Mouse (Mus musculus): ENCODE measurements at regions not wholly inside any gene's neighbourhood (a gene's known extent, or its start where the extent isn't known, plus 50 kb on each side); places are given as distances from the start of the nearest gene placed in this dataset.

GRCm38 (mm10) chr5:52920251-52920650 is 86.4 kb downstream of the Anapc4 start:
- no peaks in the 10 kb centered on the region for H3K36me3 ChIP-seq (ENCODE audit: insufficient read depth, low read length)
- H3K27me3 ChIP-seq (ENCODE audit: insufficient read depth, low read length): no peaks in the 10 kb centered on the region
- no peak for DNase-seq (ENCODE audit: low spot score)
- WGBS: 82% methylated on average over 3 of the region's 3 CpGs
- TF ChIP-seq CTCF (IDR thresholded peaks at IDR 0.05): no peak
- H3K9me3 ChIP-seq (ENCODE audit: low read length): no peaks in the 10 kb centered on the region
- H3K27ac ChIP-seq (ENCODE audit: low read depth, low read length): no peak overlapping the region
- ATAC-seq (ENCODE audit: low FRiP score): no peak
- no peaks in the 10 kb centered on the region for H3K4me1 ChIP-seq (ENCODE audit: insufficient read depth, low read length)
- no peak overlapping the region for H3K4me3 ChIP-seq (ENCODE audit: low read depth, low read length)
- H3K9ac ChIP-seq (replicated peaks; ENCODE audit: low read length, poor library complexity, severe bottlenecking): no peak overlapping the region
- H3K4me2 ChIP-seq (ENCODE audit: low read depth, low read length, poor library complexity, severe bottlenecking): no peak overlapping the region

- peak; percentile 13 for DNase-seq (ENCODE audit: low spot score)
- no peaks in the 10 kb centered on the region for H3K27me3 ChIP-seq (ENCODE audit: insufficient read depth, low read length)
- ATAC-seq (ENCODE audit: low FRiP score): no peak
Measured at GRCm38 (mm10) chr5:52920722-52921264, 87.0 kb downstream of the Anapc4 start.

GRCm38 (mm10) chr5:52925006-52925405 is 91.2 kb downstream of the Anapc4 start:
- H3K27ac ChIP-seq (ENCODE audit: low read depth, low read length): no peak overlapping the region
- no peak for ATAC-seq (ENCODE audit: low FRiP score)
- WGBS: 59% methylated on average over 6 of the region's 6 CpGs

More at GRCm38 (mm10) chr5:52920722-52921264, 87.0 kb downstream of the Anapc4 start:
- Histone ChIP-seq H3K4me2 (ENCODE audit: low read depth, low read length, poor library complexity, severe bottlenecking) (no peak overlapping the region), H3K9me3 (ENCODE audit: low read length) (no peaks in the 10 kb centered on the region), H3K9ac (replicated peaks; ENCODE audit: low read length, poor library complexity, severe bottlenecking) (no peak overlapping the region), H3K4me1 (ENCODE audit: insufficient read depth, low read length) (no peaks in the 10 kb centered on the region), H3K27ac (ENCODE audit: low read depth, low read length) (no peak overlapping the region), H3K36me3 (ENCODE audit: insufficient read depth, low read length) (no peaks in the 10 kb centered on the region), H3K4me3 (ENCODE audit: low read depth, low read length) (no peak overlapping the region)
- TF ChIP-seq CTCF (IDR thresholded peaks at IDR 0.05): no peak
- WGBS: 83% methylated on average over 7 of the region's 7 CpGs

GRCm38 (mm10) chr5:52929690-52930089 is 95.9 kb downstream of the Anapc4 start:
- TF ChIP-seq CTCF (IDR thresholded peaks at IDR 0.05): no peak
- Histone ChIP-seq H3K4me2 (ENCODE audit: low read depth, low read length, poor library complexity, severe bottlenecking) (no peak overlapping the region), H3K27me3 (ENCODE audit: insufficient read depth, low read length) (no peaks in the 10 kb centered on the region), H3K4me1 (ENCODE audit: insufficient read depth, low read length) (no peaks in the 10 kb centered on the region), H3K27ac (ENCODE audit: low read depth, low read length) (no peak overlapping the region), H3K36me3 (ENCODE audit: insufficient read depth, low read length) (no peaks in the 10 kb centered on the region), H3K9ac (replicated peaks; ENCODE audit: low read length, poor library complexity, severe bottlenecking) (no peak overlapping the region), H3K9me3 (ENCODE audit: low read length) (no peaks in the 10 kb centered on the region), H3K4me3 (ENCODE audit: low read depth, low read length) (no peak overlapping the region)
- 78% methylated on average over 8 of the region's 8 CpGs for WGBS
- no peak for ATAC-seq (ENCODE audit: low FRiP score)
- no peak for DNase-seq (ENCODE audit: low spot score)

More at GRCm38 (mm10) chr5:52925006-52925405, 91.2 kb downstream of the Anapc4 start:
- H3K9ac ChIP-seq (replicated peaks; ENCODE audit: low read length, poor library complexity, severe bottlenecking): no peak overlapping the region
- H3K4me2 ChIP-seq (ENCODE audit: low read depth, low read length, poor library complexity, severe bottlenecking): no peak overlapping the region
- no peak overlapping the region for H3K4me3 ChIP-seq (ENCODE audit: low read depth, low read length)
- H3K4me1 ChIP-seq (ENCODE audit: insufficient read depth, low read length): no peaks in the 10 kb centered on the region
- DNase-seq (ENCODE audit: low spot score): no peak
- TF ChIP-seq CTCF (IDR thresholded peaks at IDR 0.05): no peak
- no peaks in the 10 kb centered on the region for H3K27me3 ChIP-seq (ENCODE audit: insufficient read depth, low read length)
- no peaks in the 10 kb centered on the region for H3K36me3 ChIP-seq (ENCODE audit: insufficient read depth, low read length)
- H3K9me3 ChIP-seq (ENCODE audit: low read length): no peaks in the 10 kb centered on the region

DNA sequence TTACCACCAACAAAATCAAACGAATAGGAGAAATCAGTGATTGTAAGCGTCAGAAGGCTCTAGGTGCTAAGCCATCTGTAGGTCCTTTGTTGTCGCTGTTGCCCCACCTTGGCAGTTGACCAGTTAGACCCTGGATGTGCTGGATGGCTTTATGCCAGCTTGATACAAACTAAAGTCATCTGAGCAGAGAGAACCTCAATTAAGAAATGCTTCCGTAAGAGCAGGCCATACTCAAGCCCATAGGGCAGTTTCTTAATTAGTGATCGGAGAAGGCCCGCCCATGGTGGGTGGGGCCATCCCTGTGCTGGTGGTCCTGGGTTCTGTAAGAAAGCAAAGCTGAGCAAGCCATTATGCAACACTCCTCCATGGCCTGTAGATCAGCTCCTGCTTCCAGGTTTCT is 99.5 kb downstream of the Anapc4 start:
- Histone ChIP-seq H3K36me3 (ENCODE audit: insufficient read depth, low read length) (no peaks in the 10 kb centered on the region), H3K4me2 (ENCODE audit: low read depth, low read length, poor library complexity, severe bottlenecking) (no peak overlapping the region), H3K27me3 (ENCODE audit: insufficient read depth, low read length) (no peaks in the 10 kb centered on the region), H3K27ac (ENCODE audit: low read depth, low read length) (no peak overlapping the region), H3K9ac (replicated peaks; ENCODE audit: low read length, poor library complexity, severe bottlenecking) (no peak overlapping the region), H3K9me3 (ENCODE audit: low read length) (no peaks in the 10 kb centered on the region), H3K4me3 (ENCODE audit: low read depth, low read length) (no peak overlapping the region), H3K4me1 (ENCODE audit: insufficient read depth, low read length) (no peaks in the 10 kb centered on the region)
- no peak for TF ChIP-seq CTCF (IDR thresholded peaks at IDR 0.05)
- no peak for ATAC-seq (ENCODE audit: low FRiP score)
- WGBS: 89% methylated on average over 6 of the region's 6 CpGs
- peak; percentile 33 for DNase-seq (ENCODE audit: low spot score)

GRCm38 (mm10) chr5:52937626-52938025 is 100.3 kb upstream of the Slc34a2 start:
- Histone ChIP-seq H3K27ac (ENCODE audit: low read depth, low read length) (no peak overlapping the region), H3K4me2 (ENCODE audit: low read depth, low read length, poor library complexity, severe bottlenecking) (no peak overlapping the region), H3K36me3 (ENCODE audit: insufficient read depth, low read length) (no peaks in the 10 kb centered on the region), H3K4me1 (ENCODE audit: insufficient read depth, low read length) (no peaks in the 10 kb centered on the region), H3K9ac (replicated peaks; ENCODE audit: low read length, poor library complexity, severe bottlenecking) (no peak overlapping the region), H3K4me3 (ENCODE audit: low read depth, low read length) (no peak overlapping the region), H3K27me3 (ENCODE audit: insufficient read depth, low read length) (no peaks in the 10 kb centered on the region), H3K9me3 (ENCODE audit: low read length) (no peaks in the 10 kb centered on the region)
- WGBS: 93% methylated on average over 1 of the region's 1 CpGs
- no peak for DNase-seq (ENCODE audit: low spot score)
- TF ChIP-seq CTCF (IDR thresholded peaks at IDR 0.05): no peak
- ATAC-seq (ENCODE audit: low FRiP score): no peak
